Mouse (Mus musculus) left cerebral cortex, adult 9 months (tissue): ENCODE data around the gene Cks2.
"Not testable (repeated sequence)": the region's sequence is repeated elsewhere in the genome, so short reads cannot be mapped to it uniquely, and the experiment has no call there.

Experiments used
- DNase-seq, 2 experiments: peaks; one replicate each; pipeline ENCODE4 v3.0.0; 2022; ENCODE audit warnings: low spot score in 2 of 2

Cks2 gene

DNA sequence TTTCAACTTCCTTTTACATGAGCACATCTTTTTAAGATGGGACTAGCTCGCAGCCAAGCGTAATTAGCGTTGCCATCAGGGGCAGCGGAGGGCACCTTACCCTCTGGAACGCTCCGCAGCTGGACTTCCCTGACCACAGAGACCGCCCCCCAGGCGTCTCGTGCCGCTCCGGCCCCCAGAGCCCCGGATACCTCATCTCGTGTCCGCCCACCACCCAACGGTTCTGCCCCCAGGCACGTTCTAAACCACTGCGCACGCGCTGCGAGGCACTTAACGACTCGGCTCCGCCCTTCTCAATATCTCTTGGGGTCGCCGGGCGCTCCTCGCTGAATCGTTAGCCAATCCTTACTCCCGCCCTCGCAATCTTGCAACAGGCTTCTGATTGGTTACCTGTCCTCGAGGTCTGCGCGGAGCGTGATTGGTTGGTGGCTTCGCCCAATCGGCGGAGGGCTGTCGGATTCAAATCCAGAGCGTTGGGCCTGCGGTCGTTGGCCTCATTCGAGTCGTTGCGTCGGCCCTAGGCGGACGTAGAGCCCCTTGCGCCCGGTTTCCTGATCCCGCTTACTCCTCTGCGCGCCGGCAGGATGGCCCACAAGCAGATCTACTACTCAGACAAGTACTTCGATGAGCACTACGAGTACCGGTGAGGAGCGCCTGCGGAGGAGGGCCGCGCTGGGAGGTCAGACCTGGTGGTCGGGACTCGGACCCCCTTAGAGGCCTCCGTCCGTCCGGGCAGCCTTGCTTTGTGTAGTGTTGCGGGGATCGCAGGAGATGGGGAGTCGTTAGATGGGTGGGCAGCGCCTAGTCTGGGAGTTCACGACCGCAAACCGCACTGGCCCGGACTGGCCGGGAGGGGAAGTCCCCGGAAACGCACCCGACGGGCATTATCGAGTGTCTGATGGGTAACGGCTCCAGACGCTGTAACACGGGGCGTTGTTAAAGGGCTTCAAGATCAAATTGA lies at the start of gene Cks2:
Cks2 (plus strand) TSS at position 404 of the 961 bp plus-strand sequence.
- DNase-seq: peak; percentile 95 to 99

DNA sequence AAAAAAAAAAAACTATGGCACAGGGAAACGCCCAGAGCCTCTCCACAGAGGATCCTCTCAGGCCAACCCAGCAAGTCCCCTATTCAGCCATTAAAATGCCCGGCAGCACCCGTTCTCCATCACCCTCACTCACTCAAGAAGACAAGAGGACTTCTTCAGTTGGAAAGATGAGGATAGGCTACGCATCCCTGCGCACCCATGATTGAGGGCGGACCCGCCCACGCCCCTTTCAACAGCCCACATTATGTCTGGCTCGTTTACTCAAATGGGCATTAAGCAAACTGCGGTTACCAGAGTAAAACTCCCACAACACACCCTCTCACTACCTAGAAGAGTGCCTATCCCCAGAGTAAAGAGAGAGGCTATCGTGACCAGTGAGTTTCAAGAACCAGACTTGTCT lies 49.6 kb upstream of the Cks2 start:
- DNase-seq: peak in 1 of 2 experiments; percentile 51

DNA sequence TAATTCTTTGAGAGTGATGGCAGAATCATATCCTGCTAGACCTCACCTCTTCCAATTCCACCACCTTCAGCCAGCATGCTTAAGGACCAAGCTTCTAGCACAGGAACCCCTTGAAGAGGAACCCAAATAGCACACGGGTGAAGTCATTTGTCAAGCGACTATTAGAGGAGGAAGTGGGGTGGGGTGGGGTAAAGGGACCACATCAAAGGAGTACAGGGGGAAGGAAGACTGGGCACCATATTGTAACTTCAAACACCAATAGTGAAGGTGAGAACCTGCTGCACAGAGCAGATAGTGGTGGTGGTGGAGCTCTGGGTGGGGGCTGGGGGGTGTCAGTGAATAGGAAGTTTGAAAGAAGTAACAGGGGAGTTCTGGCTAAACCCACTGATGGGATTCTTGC lies 47.0 kb upstream of the Cks2 start:
- no peak for DNase-seq

DNA sequence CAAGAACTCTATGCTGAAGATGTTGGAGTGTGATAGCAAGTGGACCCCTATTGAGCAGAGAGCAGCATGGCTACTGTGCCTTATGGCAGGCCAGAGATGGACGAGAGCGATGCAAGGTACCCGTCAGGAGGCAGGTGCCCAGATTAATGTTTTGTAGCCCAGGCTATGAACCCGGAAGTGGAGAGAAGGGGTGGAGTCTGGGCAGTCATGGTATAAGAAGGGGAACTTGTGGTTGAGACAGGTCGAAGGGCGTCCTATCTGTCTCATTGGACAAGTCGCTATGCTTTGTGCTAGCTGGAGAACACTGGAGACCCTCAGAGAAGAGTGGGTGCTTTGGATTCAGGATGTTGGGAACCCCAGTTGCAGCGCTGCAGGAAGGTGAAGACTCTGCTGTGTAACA lies 44.9 kb upstream of the Cks2 start:
- DNase-seq: no peak

DNA sequence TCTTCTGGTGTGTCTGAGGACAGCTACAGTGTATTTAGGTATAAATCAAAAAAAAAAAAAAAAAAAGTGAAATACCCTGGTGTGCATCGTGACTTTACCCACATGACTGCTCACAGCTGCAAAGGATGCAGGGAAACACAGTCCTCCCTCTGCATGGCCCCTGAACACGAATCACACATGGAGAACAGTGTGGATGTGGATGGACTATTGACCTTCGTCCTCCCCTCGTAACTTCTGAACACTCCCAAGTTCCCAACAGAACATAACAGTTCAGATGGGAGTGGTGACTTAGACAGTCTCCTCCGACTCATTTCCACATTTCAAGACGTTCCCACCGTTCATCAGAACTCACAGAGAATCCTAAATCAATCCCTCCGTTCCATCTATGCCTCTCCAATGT lies 42.3 kb upstream of the Cks2 start:
- DNase-seq: no peak

DNA sequence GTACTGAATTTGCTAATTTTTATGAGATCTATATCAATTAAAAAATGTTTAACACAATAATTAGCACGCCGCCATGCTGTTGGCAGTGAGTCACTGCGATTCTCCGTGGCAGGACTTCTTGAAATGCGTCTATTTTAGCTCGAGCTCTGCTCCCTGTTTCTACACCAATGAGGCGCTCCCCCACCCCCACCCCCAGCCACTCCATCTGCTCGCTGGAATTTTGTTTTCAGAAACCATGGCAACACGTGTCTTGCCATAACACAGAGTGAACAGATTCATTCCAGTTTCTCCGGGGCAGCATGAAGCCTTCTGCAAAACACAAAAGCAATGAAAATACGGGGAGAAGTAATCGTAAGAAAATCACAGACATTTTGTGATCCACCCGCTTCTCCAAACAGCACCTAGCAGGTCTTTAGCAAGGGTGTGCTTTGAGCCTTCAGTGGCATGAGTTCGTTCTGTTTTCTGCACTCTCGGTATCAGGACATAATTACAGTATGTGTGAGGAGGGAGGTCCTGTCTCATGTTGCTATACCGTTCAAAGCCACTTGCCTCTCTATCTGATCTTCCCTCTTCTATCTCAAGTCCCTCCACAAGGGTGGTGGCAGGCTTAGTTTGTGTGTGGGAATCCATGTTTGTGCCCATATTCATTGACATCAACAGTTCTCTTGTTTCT lies 41.7 kb upstream of the Cks2 start:
- DNase-seq: peak; percentile 57 to 66

DNA sequence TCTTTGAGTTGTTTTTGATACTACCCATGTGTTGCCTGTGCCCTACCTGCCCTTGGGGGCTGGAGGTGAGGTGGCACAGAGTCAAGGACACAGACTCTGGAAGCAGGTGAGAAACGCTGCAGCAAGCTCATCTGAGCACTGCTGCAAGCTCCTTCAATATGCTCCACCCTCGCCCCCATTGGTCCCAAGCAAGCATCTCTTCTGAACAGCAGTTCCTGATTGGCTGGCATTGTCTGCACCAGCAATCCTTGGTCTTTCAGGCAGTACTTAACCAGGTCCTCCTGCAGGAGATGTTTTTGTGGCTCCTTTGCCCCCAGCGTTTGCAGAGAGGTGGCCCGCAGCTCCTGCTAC lies 41.2 kb upstream of the Cks2 start:
- DNase-seq: peak in 1 of 2 experiments; percentile 74

DNA sequence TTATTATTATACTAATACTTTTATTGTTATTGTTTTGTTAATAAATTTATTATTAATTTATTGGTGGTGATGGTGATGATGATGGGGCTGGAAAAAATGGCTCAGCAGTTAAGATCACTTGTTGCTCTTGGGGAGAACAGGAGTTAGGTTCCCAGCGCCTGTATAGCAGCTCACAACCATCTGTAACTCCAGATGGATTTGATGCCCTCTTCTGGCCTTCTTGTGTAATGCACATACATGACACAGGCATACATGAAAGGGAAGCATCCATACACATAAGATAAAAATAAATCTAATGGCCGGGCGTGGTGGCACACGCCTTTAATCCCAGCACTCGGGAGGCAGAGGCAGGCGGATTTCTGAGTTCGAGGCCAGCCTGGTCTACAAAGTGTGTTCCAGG lies 35.8 kb upstream of the Cks2 start:
- no peak for DNase-seq

DNA sequence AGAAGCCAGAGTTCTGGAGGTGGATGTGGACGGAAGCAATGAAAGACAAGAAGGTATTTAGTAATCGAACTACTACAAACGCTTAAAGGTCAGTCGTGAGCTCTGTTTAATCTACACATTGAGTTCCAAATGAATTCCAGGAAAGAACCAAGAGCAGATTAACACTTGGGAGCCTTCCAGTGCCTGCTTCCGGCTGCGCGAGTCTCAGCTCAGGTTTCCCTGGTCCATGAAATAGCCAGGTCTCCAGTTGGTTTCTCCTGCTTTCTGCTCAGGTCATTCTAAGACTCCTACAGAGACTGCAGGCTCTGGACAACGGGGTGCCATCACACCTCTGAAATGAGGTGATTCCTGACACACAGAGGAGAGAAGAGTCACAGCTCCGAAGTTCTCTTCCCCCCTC lies 34.0 kb upstream of the Cks2 start:
- DNase-seq: no peak

DNA sequence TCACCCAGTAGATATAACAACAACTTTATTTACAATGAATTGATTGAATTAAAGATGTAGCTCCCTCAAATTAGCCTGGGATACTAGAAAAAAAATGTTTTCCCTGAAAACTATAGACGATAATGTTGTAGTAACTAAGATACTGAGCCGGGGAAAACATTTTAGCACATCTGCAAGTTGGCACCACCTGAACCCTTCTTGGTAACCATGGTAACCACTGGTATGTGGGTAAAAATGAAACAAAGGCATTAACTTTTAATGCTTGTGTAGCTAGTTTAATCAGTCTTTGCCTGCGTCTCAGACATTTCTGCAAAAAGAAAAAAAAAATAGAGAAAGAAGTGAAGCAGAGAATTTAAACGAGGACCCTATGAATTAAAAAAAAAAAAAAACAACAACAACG lies 33.5 kb upstream of the Cks2 start:
- DNase-seq: no peak

DNA sequence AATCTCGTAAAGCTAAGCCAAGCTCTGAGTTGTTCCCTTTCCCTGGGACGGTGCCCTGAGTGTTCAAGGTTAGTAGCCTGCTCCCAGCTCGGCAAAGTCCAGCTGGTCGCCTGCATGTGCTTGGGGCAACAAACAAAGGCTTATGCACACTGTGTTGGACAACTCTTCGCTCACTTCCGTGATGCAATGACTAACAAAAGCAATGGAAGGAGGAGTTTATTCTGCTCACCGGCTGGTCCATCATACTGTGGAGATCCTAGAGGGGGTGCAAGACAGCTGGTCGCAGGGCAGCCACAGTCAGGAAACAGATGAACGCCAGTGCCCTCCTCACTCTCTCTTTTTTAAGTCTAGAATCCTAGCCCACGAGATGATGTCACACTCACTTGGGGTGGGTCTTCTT lies 29.2 kb upstream of the Cks2 start:
- DNase-seq: no peak

DNA sequence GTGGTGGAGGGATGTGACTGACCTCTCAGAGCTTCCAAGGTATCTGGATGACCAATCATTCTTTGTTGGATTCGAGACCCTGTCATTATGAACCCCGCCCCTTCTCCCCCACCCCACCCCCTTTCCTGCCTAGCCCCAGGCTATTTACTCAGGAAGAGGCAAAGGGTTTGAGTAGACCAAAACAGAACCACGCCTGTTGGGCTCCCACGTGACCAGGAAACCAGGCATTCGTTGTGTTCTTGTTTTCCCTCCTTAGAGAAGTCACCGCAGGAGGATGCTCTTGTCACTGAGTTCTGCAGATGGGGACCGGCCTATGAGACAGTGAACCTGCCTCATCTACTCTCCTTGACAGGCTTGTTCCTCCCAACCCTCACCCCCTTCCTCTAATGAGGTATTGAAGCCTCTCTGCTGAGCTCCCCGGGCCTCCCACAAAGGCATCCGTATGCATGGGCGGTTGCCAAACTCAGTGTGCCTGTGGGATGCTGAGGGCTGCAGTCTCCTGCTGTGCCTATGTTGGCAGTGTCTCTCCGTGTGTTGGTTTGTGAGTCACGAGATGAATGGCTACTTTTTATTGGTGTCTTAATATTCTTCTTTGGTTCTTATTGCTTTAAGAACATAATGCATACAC lies 28.5 kb upstream of the Cks2 start:
- peak; percentile 74 to 89 for DNase-seq

DNA sequence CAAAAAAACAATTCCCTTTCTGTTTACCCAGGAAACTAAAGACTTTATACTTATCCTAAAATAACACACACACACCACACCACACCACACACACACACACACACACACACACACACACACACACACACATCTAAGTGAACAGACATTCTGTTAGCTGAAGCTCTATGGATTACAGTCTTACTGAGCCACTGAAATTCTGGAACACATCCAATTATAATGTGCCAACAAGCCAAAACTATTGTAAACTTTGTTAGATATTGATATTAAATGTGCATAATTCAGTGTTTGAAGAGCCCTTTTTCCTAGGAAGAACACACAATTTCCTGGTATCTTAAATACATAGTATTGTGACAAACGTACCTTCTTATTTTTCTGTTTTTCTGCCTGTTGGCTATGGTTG lies 27.7 kb upstream of the Cks2 start:
- DNase-seq: no peak

DNA sequence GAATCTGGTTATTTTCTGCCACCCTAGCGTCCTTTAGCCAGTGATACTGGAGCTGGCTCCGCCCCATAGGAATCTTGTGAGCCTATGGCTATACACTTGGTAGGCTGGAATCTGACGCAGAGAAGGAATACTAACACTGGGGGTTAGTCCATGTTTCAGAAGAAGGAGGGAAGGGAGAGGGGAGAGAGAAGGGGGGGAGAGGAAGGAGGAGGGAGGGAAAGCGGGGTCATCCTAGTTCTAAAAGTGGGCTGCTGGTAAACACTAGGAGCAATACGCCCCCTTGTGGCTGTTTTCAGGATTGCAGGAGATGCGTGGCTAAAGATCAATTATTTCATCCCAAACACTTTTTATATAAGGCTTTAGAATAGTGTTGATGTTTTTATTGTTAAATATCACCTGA lies 27.2 kb upstream of the Cks2 start:
- DNase-seq: peak in 1 of 2 experiments; percentile 80

DNA sequence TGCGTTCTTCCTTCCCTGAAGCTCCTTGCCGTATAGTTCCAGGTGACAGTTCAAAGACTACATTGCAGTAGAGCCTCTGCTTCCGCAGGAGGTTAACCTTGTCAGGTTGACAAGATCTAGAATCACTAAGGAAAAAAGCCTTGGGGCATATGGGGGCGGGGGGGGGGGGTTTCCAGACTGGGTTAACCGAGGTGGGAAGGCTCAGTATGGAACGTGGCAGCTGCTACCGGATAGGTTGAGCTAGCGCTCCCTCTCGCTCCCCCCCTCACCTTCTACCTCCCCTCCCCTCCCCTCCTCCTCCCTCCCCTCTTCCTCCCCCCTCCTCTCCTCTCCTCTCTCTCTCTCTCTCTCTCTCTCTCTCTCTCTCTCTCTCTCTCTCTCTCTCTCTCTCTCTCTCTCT lies 26.4 kb upstream of the Cks2 start:
- DNase-seq: no peak

DNA sequence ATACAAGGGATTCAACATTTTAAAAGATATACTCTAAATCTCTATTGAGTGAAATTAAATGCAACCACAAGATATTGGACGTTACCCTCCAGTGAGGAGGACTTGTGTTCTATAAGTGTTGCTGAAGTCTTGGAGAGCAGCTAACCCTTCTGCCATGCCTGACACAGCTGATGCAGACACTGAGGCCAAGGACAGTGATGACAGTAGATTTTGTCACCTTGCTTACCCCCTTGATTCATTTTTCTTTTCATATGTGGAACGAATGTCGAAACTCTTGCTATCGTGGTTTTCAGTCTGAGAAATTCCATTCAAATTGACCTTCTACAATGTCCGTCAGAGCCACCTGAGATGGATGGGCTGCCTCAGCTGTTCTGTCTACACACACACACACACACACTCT lies 22.4 kb upstream of the Cks2 start:
- no peak for DNase-seq

DNA sequence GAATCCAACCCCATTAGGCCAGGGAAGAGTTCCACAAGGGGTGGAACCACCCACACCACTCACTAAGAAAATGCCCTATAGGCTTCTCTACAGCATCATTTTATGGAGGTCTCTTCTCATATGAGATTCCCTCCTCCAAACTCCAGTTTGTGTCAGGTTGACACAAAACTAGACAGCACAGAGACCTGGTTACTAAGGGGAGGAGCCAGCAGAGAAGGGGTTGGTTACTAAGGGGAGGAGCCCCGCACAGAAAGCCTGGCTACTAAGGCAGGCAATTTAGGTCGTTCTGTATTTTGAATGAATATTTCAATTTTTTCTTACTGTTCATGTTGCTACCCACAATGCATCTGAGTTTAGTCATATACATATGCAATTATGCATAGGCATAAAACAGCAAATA lies 21.4 kb upstream of the Cks2 start:
- no peak for DNase-seq

DNA sequence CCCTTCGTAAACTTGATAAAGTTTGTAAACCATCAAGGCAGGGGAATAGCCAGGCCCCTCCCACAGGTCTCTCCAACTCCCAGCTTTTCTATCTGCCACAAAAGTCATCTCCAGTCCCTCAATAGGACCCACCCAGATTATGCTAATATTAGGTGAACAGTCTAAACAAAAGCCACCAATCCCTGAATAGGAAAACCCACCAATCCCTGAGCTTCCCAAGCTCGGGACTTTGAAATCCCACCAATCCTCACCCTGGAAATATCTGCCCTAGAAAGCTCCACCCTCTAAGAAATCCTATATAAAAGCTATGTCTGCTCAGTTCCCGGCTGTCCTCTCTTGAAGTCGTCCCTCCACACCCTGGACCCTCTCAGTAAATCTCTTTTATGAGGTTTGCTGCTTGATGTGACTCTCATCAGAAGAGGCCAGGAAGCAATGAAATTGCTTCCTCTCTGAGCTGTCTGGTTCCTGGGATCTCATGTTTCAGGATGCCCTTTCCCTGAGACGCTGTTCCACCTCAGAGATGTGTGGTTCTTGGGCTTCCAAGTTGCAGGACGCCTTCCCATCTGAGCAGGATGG lies 16.7 kb upstream of the Cks2 start:
- DNase-seq: no peak

DNA sequence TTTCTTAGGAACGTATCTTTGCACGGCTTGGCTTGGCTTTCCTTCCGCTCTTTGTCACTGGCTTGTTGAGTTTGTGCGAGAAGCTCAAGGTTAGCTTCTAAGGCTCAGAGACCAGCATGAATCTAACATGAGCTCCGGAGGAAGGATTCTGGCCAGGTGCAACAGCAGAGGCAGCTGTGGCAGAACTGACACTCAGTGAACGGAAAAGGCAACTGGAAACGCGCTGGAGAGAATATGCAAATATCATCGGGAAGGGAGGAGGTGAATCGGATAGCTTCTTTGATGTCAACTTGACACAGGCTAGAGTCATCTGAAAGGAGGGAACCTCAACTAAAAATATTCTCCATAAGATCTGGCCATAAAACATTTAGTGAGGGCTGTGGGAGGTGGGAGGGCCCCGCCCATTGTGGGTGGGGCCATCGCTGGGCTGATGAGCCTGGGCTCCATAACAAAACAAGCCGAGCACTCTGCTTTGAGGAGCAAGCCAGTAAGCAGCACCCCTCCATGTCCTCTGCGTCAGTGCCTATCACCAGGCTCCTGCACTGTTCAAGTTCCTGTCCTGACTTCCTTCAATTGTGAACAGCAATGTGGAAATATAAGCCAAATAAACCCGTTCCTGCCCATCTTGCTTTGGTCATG lies 13.6 kb upstream of the Cks2 start:
- DNase-seq: no peak

DNA sequence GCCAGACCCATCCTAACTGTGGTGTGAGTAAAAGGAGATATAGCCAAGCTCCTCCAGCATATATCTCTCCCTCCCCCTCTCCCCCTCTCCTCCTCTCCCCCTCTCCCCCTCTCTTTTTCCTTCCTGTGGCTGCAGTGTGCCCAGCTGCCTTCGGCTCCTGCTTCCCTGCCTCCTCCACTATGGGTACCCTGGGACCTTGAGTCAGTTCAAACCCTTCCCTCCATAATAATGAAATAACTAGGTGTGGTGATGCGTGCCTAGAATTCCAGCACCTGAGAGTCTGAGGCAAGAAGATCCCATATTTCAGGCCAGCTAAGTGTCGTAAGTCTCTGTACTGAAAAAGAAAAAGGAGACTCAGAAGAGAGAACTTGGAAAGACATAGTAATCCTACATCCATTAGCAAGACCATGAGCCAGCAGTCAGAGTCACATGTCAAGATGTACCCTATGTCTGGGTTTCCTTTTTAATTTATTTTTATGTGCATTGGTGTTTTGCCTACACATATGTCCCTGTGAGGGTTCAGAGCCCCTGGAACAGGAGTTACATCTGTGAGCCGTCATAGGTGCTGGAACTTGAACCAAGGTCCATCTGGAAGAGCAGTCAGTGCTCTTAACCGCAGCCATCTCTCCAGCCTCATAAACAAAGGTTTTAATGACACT lies 12.3 kb upstream of the Cks2 start:
- DNase-seq: no peak

DNA sequence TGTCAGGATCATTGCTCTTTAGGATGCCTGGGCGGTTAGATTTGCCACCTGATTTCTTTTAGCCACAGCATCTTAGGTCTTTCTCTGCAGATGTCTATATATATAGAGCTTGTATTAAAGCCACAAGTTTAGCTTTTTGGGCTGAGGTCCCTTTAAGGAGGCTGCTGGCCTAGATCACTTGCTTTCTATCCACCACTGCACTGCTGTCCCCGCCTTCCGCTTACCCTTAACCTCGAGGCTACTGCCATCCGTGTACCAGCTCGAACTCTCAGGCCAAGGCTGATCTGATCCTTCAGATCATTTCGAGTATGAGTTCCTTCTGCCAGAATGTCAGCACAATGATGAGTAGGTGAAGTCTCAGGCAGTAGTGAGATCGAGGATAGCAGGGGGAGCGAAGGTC lies 9.6 kb upstream of the Cks2 start:
- not testable (repeated sequence) for DNase-seq
